Mouse (Mus musculus) olfactory bulb, adult 2 months (tissue): Measurements from ENCODE around the gene Trpv4. TPM values are rescaled to one million over a fixed set of nuclear protein-coding genes. Genes with fewer than 3 reads are reported as not detected.

ENCODE experiments used
- H3K27ac ChIP-seq: fragments of 200-500 bp; 2 replicates; pipeline ENCODE4 v1.5.1; 2012; ENCODE audit warnings: low read depth, low read length; ENCODE audit not compliant: insufficient read depth
- H3K4me1 ChIP-seq: fragments of 200-500 bp; 2 replicates; pipeline ENCODE4 v1.6.1; 2012; ENCODE audit warnings: low read length; ENCODE audit not compliant: control insufficient read depth, insufficient read depth
- H3K4me3 ChIP-seq: fragments of 200-500 bp; 2 replicates; pipeline ENCODE4 v1.5.1; 2012; ENCODE audit warnings: mild to moderate bottlenecking, low read depth, low read length, moderate library complexity; ENCODE audit not compliant: insufficient read depth
- CTCF ChIP-seq: fragments of 200-500 bp; IDR thresholded peaks from 2 replicates; pipeline ENCODE4 v1.5.1; 2012; ENCODE audit warnings: low read depth, mild to moderate bottlenecking, low read length, moderate library complexity; ENCODE audit not compliant: insufficient read depth
- POLR2A ChIP-seq: fragments of 200-500 bp; IDR thresholded peaks from 2 replicates; pipeline ENCODE4 v1.6.1; 2012; ENCODE audit warnings: mild to moderate bottlenecking, low read depth, low read length, moderate library complexity; ENCODE audit not compliant: insufficient read depth
- whole genome bisulfite sequencing: fragments of 180-500 bp; shearing (Covaris S2); methylation state at CpG from one replicate; pipeline ENCODE4 v1.1.7; 2018; 5-methylcytosine and 5-hydroxymethylcytosine counted together
- polyA plus RNA-seq: library from polyadenylated mRNA; stranded (reverse); fragments of >200 nt; gene quantifications from 2 replicates; pipeline ENCODE4 v1.2.4, GENCODE M21; 2012; ENCODE audit warnings: low replicate concordance; ENCODE audit not compliant: missing spikeins, insufficient read depth, insufficient read length

Trpv4 gene
- polyA plus RNA-seq, 1 experiment: not detected

- 12% methylated on average over 16 of the region's 16 CpGs for WGBS
- H3K27ac ChIP-seq: no peak overlapping the region
- H3K4me3 ChIP-seq: peak overlapping the region; percentile 83
- peaks cover 25% of the 10 kb centered on the region for H3K4me1 ChIP-seq
- TF ChIP-seq CTCF: no peak
- TF ChIP-seq POLR2A: no peak
These were observed 31.6 kb upstream of the Trpv4 start for GRCm38 (mm10) chr5:114689700-114690366.

GRCm38 (mm10) chr5:114688703-114689102 lies 30.5 kb upstream of the Trpv4 start:
- WGBS: 82% methylated on average over 13 of the region's 13 CpGs
- no peak for TF ChIP-seq CTCF
- TF ChIP-seq POLR2A: no peak
- H3K4me1 ChIP-seq: peaks cover 25% of the 10 kb centered on the region
- peak overlapping the region; percentile 7; the same call in 1 of the 2 replicates for H3K4me3 ChIP-seq
- H3K27ac ChIP-seq: peak overlapping the region; percentile 17; the same call in 1 of the 2 replicates

- H3K27ac ChIP-seq: no peak overlapping the region
- TF ChIP-seq POLR2A (no peak), CTCF (no peak)
These were observed 29.7 kb upstream of the Trpv4 start for GRCm38 (mm10) chr5:114687901-114688300.

GRCm38 (mm10) chr5:114686726-114687210 lies 28.5 kb upstream of the Trpv4 start:
- Histone ChIP-seq H3K4me1 (peaks cover 25% of the 10 kb centered on the region), H3K27ac (no peak overlapping the region), H3K4me3 (no peak overlapping the region)
- no peak for TF ChIP-seq CTCF
- TF ChIP-seq POLR2A: no peak
- WGBS: 77% methylated on average over 7 of the region's 7 CpGs

More at GRCm38 (mm10) chr5:114687901-114688300, 29.7 kb upstream of the Trpv4 start:
- Histone ChIP-seq H3K4me3 (no peak overlapping the region), H3K4me1 (peaks cover 25% of the 10 kb centered on the region)

- H3K27ac ChIP-seq: no peak overlapping the region
- WGBS: 90% methylated on average over 5 of the region's 5 CpGs
- no peak for TF ChIP-seq POLR2A
- no peak for TF ChIP-seq CTCF
- H3K4me3 ChIP-seq: no peak overlapping the region
- H3K4me1 ChIP-seq: peaks cover 23% of the 10 kb centered on the region
These were observed 27.8 kb upstream of the Trpv4 start for GRCm38 (mm10) chr5:114685986-114686385.

- H3K4me1 ChIP-seq: peaks cover 7% of the 10 kb centered on the region; the same call in 1 of the 2 replicates
- TF ChIP-seq CTCF (no peak), POLR2A (no peak)
- H3K4me3 ChIP-seq: no peak overlapping the region
- 79% methylated on average over 8 of the region's 8 CpGs for WGBS
- H3K27ac ChIP-seq: no peak overlapping the region
These were observed 23.5 kb upstream of the Trpv4 start for GRCm38 (mm10) chr5:114681717-114682116.

- Histone ChIP-seq H3K27ac (no peak overlapping the region), H3K4me1 (peaks cover 7% of the 10 kb centered on the region; the same call in 1 of the 2 replicates), H3K4me3 (no peak overlapping the region)
- TF ChIP-seq POLR2A: no peak
- TF ChIP-seq CTCF: no peak
- WGBS: 85% methylated on average over 19 of the region's 19 CpGs
These were observed 22.6 kb upstream of the Trpv4 start for GRCm38 (mm10) chr5:114680676-114681285.

- Histone ChIP-seq H3K4me1 (peaks cover 7% of the 10 kb centered on the region; the same call in 1 of the 2 replicates), H3K27ac (no peak overlapping the region), H3K4me3 (no peak overlapping the region)
- TF ChIP-seq POLR2A (no peak), CTCF (no peak)
- 64% methylated on average over 17 of the region's 17 CpGs for WGBS
These were observed 21.8 kb upstream of the Trpv4 start for GRCm38 (mm10) chr5:114679841-114680591.

GRCm38 (mm10) chr5:114674594-114674993 lies 16.4 kb upstream of the Trpv4 start:
- no peak overlapping the region for H3K27ac ChIP-seq
- 80% methylated on average over 8 of the region's 8 CpGs for WGBS
- H3K4me1 ChIP-seq: peaks cover under 1% of the 10 kb centered on the region; the same call in 1 of the 2 replicates
- H3K4me3 ChIP-seq: no peak overlapping the region
- TF ChIP-seq CTCF (no peak), POLR2A (no peak)

GRCm38 (mm10) chr5:114673114-114673513 lies 14.9 kb upstream of the Trpv4 start:
- Histone ChIP-seq H3K4me3 (no peak overlapping the region), H3K27ac (no peak overlapping the region), H3K4me1 (no peaks in the 10 kb centered on the region)
- no peak for TF ChIP-seq POLR2A
- no peak for TF ChIP-seq CTCF
- 92% methylated on average over 13 of the region's 13 CpGs for WGBS
